Mouse (Mus musculus) heart, adult 11 months (tissue): ENCODE data around the gene Fbxl19.
A peak's percentile ranks its signal among the peaks of the same experiment; 100 is the strongest.
"Not testable (repeated sequence)": the region's sequence is repeated elsewhere in the genome, so short reads cannot be mapped to it uniquely, and the experiment has no call there.

Source experiments
- DNase-seq: peaks from one replicate; pipeline ENCODE4 v3.0.0; 2022

Fbxl19 gene

DNA sequence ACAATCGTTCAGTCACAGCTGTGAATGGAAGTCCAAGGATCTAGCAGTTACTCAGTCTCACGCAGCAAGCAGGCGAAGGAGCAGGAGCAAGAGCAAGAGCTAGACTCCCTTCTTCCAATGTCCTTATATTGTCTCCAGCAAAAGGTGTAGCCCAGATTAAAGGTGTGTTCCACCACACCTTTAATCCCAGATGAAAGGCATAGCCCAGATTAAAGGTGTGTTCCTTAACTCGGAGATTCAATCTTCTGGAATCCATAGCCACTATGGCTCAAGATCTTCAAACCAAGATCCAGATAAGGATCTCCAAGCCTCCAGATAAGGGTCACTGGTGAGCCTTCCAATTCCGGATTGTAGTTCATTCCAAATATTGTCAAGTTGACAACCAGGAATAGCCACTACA is 12.3 kb upstream of the Fbxl19 start, which contains the start of gene Ctf2:
Ctf2 (minus strand) TSS at position 101 of the 400 bp plus-strand sequence.
- DNase-seq, result not testable (repeated sequence)

DNA sequence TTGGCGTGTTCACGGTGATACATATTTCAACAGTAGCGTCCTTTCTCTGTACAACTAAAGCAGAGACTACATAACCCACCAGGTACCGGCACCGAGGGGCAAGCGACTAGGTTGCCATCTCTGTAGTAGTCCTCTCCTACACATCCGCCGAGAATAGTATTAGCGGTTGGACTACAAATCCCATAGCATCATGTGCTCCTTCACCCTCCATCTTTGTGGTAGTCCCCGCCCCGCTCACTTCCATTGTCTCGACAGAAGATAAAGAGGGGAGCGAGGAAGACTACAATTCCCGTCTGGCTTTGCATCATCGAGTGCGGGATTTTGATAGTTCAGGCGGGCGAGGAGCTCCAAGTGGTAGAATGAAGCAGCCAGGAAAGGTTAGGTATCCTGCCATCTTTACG is 908 bp downstream of the Fbxl19 start:
- DNase-seq, result peak; percentile 100

DNA sequence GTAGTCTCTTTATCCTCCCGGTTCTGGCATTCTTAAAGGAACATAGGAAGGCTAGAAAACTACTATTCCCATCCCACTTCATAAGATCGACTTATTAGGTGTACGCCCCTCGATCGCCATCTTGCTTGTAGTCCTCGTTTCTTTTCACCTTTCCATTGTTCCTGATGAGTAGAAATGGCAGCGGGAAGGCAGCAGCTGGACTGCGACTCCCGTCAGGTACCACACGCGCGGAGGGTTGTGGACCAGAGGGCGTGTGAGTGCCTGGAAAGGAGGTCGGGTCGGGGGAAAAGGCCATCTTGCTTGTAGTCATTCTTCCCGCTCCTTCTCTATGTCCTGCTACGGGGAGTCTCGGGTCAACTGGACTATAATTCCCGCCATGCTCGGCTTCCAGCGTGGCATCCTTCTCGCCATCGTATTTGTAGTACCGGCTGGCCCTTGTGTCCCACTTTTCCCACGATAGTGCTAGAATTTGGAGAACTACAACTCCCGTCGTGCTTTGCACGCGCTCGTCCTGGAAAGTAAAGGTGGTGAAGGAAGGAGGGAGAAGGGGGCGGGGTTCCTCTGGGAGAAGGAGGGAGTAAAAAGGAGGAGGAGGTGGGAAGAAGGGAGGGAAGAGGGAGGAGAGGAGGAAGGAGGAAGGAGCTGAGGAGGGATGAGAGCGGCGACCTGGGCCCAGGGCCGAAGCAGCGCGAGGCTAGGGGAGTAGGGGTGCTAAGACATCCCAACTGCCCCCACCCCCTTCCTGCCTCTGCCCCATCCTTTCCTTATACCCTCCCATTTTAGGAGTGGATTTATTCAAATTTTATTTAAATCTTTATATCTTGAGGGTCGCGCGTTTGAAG is 1.5 kb downstream of the Fbxl19 start:
- peak; percentile 100 for DNase-seq

DNA sequence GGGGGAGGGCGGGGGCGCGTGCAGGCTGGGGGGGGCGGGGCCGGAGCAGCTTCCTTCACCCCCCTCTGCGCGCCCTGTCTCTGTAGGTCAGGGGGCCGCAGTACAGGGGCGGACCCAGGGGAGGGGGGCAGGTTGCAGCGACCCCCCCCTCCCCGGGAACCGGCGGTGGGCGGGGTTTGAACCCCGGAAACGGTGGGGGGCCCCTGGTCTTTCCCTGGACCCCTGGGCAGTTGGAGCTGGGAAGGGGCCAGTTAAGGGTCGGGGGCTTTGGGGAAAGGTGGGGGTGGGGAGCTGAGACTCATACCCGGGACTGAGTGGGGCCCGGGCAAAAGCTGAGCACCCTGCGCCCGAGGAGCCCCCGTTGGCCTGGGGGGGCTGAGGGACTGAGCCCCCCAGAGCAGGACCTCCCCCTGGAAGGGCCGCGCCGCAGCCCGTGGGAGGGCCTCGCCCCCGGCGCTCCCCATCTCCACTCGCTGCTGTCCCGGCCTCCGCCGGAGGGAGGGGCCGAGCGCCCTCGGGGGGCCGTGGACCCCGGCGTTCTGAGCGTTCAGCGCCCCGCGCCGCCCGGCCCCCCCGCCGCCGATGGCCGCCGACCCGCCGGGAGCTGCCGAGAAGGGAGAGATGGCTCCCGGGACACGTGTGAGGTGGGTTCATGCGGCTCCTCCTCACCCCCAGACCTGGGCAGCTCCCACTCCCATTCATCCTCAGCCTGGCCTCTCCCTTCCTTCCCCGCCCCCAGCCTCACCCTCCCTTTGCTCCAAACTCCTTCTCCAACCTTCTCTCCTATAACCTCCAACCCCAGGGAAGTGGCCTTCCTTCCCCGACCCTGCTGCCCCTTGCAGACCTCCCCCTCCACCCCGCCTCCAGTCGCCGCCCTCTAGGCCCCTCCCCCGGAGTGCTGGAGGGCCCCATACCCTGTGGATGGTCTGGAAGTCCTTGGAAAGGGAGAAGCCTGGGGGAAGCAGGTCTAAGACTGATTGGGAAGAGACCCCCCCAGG is 2.5 kb downstream of the Fbxl19 start:
- peak; percentile 97 for DNase-seq

DNA sequence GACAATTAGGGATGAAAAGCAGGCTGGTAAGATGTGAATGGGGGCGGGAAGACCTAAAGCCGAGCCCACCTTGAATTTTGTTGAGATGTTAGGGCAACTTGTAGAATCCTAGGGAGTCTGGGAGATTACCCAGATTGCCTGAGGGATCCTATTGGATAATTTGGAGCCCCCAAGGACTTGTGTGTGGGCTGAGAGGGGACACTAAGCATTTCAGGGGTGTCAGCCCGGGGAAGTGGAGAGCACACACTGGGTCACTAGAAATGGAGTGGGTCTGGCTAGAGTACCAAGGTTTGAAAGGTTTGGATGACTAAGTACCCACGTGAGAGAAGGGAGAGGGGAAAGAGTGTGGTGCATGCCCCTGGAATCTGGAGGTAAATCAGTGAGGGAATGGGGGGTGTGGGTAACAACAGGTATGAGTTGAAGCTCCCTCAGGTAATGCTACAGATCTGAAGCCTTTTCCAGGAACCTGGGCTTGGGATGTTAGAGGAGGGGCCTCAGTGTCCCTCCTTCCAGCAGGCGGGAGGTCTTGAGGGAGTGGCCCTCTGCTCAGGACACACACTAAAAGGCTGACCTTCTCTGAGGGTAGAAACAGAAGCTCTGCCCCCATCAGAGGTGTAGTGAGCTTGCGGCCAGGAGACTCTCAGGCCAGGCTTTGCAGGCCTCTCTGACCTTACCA is 3.4 kb downstream of the Fbxl19 start:
- DNase-seq, result peak; percentile 92

DNA sequence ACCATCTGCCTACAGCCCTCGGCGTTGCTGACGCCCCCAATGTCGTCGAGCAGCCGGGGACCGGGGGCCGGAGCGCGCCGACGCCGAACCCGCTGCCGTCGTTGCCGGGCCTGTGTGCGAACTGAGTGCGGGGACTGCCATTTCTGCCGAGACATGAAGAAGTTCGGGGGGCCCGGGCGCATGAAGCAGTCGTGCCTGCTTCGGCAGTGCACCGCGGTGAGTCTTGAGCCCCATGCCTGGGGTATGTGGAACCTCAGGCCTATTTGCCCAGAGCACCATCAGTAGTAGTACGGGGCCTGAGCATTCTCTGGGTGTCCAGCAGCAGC is 3.9 kb downstream of the Fbxl19 start:
- no peak for DNase-seq

DNA sequence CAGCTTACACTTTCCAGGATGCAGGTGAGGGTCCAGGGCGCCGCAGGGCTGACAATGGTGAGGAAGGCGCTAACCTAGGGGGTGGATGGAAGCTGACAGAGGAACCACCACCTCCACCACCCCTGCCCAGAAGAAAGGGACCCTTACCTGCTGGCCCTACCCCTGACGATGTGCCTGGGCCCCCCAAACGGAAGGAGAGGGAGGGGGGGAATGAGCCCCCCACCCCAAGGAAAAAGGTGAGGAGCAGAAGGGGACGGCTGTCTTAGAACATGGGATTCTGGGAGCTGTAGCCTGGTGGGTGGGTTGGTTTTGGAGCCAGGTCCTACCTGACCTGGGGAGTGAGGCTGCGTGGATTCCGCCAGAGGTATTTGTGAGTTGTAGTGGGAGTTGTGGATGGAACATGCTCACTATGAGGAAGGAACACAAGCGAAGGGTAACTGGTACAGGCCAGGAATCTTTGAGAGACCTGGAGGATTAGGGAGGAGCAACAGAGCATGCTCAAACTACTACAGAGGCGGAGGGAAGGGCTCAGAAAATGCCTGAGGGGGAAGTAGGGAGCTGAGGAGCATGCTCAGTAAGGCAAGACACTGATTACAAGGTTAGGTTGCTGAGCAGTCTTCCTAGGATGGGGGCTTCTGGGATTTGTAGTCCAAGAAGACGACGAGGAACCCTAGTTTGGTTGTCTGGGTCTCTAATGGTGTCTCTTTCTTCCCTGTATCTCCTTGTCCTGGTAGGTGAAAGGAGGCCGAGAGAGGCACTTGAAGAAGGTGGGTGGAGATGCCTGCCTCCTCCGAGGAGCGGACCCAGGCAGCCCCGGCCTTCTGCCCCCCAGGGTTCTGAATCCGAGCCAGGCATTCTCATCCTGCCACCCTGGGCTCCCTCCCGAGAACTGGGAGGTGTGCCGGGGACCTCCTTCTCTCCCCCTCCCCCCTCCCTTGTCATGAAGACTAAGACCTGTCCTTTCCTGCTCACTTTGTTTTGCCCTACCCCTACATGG is 6.1 kb downstream of the Fbxl19 start:
- peak; percentile 91 for DNase-seq

DNA sequence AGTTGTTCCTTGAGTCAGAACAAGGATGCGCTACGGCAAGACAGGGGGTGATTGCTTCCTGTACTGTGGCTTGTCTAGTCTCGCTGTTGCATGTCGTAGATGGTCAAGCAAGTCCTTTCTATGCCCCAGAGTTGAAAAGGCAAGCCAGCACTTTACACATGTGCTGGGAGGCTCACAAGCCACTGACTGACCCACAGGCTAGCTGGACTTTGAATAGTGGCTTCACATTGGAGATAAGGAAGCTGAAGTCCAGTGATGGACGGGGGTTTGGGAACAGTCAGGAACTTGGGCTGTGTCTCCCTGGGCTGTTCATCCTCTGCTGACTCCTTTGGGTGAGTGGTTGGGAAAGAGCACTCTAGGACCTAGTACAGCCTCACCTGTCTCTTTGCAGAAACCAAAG is 7.3 kb downstream of the Fbxl19 start:
- peak; percentile 84 for DNase-seq

DNA sequence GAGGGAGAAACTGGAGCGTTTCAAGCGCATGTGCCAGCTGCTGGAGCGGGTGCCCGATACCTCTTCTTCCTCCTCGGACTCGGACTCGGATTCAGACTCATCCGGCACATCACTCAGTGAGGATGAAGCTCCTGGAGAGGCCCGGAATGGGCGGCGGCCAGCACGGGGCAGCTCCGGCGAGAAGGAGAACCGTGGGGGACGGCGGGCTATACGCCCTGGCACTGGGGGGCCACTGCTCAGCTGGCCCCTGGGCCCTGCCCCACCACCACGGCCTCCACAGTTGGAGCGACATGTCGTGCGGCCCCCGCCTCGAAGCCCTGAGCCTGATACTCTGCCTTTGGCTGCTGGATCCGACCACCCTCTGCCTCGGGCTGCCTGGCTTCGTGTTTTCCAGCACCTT is 7.7 kb downstream of the Fbxl19 start:
- peak; percentile 90 for DNase-seq

DNA sequence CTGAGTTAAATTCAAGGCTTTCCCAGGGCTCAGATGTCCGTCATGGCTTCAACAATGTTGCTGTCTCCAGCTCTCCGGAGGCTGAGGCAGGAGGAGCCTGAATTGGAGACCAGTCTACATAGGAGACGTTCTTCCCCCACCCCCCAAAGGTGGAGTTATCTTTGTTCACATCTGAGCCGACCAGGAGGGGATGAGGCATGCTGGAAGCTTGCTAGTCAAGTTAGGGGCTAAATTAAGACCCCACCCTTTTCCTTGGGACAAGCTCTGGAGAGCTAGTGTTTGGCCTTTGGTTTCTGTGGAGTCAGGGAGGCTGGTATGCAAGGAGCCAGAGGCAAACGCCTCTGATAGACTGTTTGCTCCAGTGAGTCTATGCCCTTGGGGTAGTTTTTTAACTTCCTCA is 8.8 kb downstream of the Fbxl19 start:
- no peak for DNase-seq

DNA sequence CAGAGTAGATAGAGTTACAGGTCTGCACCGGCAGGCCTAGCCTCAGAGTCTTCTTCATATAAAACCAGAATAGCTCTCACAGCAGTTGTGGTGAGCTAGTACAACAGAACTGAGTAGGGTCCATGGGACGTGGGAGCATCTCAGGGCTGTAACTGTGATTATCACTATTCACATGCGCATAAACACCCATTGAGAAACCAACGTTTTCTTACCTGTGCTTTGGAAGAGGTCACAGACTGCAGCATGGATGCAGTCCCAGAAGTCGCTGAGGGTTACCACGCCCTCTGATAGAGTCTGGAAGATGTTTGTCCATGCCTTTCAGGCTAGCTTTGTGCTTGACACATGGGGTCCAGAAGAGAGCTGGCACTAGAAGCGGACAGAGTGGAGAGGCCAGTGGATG is 9.4 kb downstream of the Fbxl19 start:
- no peak for DNase-seq

DNA sequence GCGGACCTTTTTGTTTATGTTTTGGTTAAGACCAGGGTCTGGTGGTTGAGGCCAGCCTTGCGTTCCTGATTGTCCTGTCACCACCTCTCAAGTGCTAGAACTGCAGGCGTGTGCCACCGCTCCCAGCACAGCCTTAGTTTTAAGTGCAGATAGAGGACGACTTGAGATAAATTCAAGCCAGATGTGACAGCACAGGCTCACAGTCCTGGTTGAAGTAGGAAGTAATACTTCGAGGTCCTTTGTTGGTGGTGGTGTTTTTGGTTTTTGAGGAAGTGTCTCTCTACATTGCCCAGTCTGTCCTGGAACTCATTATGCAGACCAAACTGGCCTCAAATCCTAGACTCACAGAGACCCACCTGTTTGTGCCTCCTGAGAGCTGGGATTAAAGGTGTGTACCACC is 15.4 kb downstream of the Fbxl19 start:
- no peak for DNase-seq

DNA sequence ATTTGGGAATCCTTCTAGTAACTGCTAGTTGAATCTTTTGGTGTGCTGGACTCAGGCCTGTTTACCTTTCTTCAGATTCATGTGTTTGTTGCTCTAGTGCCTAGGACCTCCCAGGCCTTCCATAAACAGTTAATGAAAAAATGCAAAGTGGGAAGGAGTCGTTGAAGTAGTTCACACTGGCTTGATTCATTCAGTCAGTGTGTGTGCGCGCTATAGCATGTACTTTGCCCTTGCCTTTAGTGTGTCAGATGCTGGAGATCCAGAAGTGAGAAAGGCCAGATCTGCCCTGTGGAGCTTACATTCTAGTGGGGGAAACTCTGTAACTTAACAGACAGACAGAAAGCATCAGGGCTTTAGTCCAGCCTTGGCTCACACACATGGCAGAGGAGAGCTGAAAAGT is 16.1 kb downstream of the Fbxl19 start:
- no peak for DNase-seq

DNA sequence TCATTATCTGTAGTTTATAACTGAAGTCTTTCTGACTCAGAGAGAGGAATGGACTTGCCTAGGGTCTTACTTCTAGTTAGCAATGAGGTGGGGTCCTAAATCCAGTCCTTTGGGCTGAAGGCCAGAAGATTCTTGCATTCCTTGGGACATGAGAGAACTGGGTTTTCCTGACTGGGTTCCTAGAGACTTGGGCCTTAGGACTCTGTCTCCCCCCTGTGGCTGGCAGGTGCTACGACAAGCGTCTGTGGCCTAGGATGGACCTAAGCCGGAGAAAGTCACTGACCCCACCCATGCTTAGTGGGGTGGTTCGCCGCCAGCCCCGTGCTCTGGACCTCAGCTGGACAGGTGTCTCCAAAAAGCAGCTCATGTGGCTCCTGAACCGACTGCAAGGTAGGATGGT is 16.7 kb downstream of the Fbxl19 start:
- DNase-seq, result peak; percentile 97

DNA sequence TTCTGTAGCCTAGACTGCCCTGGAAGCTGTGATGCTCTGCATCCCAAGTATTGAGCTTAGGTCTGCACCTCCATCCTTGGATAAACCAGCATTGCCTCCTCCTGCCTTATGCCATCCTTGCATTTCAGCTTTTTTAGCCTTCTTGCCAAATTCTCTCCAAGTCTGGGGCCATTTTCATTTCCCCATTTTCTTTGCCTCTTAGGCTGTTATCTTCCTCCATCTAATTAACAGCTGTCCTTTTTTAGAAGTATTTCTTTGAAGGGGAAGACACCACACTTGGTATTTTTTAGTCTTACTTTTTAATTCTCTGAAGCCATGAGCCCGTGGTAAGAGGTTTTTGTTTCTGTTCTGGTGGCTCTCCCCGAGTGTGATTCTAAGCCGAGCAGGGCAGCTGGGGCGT is 19.3 kb downstream of the Fbxl19 start:
- no peak for DNase-seq

DNA sequence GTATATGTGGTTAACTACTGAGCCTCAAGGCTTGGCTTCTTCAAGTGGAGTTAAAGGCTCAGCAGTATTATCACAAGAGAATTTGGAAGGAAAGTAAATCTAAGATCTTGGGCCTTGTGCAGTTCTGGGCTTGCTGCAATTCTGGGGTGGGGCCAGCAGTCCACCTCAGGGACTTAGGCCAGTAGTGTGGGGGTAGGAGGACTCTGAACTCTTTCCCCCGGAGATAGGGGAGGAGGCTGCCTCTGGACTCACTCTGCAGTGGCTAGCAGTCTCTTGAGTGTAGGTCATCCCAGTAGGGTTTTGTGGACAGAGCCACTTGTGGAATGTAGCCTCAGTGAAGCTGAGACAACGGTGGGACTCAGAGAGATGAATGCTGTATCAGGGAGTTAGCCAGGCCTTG is 21.4 kb downstream of the Fbxl19 start:
- no peak for DNase-seq

DNA sequence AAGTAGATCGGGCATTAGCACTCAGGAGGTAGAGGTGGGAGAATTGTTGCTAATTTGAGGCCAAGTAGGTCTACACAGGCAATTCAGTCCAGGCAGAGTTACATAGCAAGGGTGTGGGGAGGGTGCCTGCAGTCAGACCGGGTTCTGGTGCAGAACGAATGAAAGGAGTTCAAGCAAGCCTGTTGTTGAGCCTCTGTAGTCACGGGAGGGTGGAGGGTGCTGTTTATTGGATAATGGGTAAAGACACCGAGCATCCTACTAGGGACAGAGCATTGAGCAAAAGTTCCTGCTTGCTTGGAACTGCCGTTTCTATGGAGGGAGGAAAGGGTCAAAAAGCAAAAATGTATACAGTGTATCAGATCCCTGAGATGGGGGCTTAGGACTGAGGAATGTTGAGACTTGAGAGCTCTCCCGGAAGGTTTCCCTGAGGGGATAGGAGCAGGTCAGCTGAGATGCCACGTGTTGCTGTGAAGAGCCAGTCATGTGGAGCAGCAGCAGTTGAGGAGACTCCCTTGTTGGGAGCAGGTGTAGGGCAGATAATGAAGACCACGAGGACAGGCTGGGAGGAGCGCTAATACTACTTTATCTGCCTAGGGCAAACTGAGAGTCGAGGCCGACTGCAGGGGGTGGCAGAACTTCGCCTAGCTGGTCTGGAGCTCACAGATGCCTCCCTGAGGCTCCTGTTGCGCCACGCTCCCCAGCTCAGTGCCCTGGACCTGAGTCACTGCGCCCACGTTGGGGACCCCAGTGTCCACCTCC is 22.7 kb downstream of the Fbxl19 start:
- no peak for DNase-seq

DNA sequence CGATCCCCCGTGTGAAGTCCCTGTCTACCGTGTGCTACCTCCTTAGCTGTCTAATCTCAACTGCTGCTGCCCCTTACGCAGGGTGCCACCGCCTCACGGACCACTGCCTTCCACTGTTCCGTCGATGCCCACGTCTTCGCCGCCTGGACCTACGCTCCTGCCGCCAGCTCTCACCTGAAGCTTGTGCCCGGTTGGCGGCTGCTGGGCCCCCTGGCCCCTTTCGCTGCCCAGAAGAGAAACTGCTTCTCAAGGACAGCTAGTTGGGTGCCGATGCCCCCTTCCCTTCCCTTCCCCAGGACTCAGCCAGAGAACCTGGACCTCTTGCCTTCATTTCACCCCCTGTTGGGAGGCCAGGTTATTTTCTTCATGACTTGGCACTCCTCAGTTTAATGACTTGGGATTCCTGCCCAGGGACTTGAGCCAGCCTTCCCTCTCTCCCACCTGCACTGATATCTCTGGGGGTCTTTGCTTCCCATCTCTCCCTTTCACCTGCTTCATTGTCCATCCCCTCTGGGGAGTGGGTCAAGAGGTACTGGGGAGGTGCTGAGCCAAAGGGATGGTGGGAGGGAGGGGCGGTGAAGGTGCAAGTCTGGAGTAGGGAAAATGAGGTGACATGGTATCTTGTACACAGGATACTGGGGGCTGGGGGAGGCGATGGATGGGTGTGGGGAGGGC is 23.5 kb downstream of the Fbxl19 start:
- peak; percentile 97 for DNase-seq

DNA sequence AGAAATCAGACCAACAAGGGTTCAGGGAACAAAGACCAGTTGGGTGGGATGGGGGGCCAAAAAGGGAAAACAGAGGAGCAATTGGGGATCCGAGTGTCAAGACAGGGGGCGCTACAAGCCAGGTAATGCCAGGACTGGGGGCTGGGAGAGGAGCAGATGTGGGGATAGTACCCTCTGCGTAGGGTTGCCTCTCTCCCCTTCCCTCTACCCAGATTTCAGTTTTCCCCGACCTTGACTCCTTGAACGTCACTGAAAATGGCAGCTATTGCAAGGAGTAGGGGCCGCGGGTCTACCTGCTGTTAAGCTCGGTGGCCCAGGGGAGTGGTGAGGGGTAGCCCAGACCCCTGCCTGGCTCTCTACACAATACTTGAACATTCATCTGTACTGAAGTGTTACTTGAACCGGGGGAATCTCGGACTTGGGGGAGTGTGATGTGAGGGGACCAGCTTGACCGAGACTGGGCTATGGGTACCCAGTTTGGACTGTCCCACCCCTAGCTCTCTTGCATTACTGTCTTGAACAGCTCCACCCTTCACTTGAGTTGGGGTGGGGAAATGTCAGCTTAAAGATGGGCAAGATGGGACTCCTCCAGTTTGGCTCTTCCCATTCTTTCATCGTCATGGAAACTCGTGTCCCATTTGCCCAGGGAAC is 24.1 kb downstream of the Fbxl19 start:
- no peak for DNase-seq

DNA sequence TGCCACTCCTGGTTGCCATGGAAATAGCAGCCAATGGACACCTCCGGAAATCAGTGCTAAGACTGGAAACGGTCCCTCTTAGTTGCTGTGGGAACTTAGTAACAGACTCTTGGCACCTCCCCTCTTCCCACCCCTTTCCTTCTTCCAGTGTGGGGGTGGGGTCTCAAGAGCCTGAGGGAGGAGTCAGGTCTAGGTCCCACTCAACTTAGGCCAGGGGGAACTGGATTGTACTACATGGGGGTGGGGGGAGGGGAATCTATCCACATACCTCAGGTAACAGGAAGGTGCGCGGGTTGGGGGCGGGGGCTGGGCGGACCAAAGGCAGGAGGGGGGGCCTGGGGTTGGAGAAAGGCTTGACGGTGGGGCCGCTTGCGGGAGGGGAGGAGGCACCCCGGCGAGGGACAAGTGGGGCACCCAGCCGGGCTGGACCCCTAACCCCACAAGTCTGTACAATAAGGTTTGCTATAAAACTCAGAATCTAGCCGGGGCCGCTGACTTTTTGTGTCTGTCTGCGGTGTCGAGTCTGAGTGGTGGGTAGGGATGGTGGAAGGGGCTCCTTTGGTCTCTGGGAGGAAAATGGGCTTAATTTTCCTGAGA is 24.8 kb downstream of the Fbxl19 start:
- DNase-seq, result peak; percentile 100
